Mouse (Mus musculus) ES-Bruce4 (cell line): ENCODE measurements around the gene Akr1c12. TPM values are rescaled to one million over a fixed set of nuclear protein-coding genes. Genes with fewer than 3 reads are reported as not detected.
"Not testable (repeated sequence)": the region's sequence is repeated elsewhere in the genome, so short reads cannot be mapped to it uniquely, and the experiment has no call there.

ENCODE experiments used
- H3K27ac ChIP-seq: 2 replicates; pipeline ENCODE4 v1.5.1; 2012; ENCODE audit warnings: low read length, inconsistent platforms; ENCODE audit not compliant: insufficient read depth
- H3K27me3 ChIP-seq: 2 replicates; pipeline ENCODE4 v1.6.1; 2012; ENCODE audit warnings: mild to moderate bottlenecking, low read length, inconsistent platforms; ENCODE audit not compliant: control insufficient read depth, poor library complexity, insufficient read depth, severe bottlenecking
- H3K36me3 ChIP-seq: 2 replicates; pipeline ENCODE4 v1.6.1; 2012; ENCODE audit warnings: inconsistent platforms, mild to moderate bottlenecking, low read length, moderate library complexity; ENCODE audit not compliant: control insufficient read depth, poor library complexity, insufficient read depth, severe bottlenecking
- H3K4me1 ChIP-seq: one replicate; pipeline ENCODE4 v1.8.1; 2011; ENCODE audit warnings: low read length; ENCODE audit not compliant: control insufficient read depth, insufficient read depth
- H3K4me3 ChIP-seq: 2 replicates; pipeline ENCODE4 v1.5.1; 2011; ENCODE audit warnings: low read depth, mild to moderate bottlenecking, low read length
- H3K9ac ChIP-seq: 2 replicates; pipeline ENCODE4 v1.6.1; 2012; ENCODE audit warnings: low read depth, mild to moderate bottlenecking, inconsistent platforms; ENCODE audit not compliant: poor library complexity, severe bottlenecking
- H3K9me3 ChIP-seq: replicated peaks from 2 replicates; pipeline ENCODE4 v1.6.1; 2012; ENCODE audit warnings: mild to moderate bottlenecking, low read length, inconsistent platforms; ENCODE audit not compliant: control insufficient read depth, poor library complexity, insufficient read depth, severe bottlenecking
- CTCF ChIP-seq: IDR thresholded peaks from one replicate; pipeline ENCODE4 v1.8.1; 2011; ENCODE audit warnings: low read depth, low read length
- EP300 ChIP-seq: IDR thresholded peaks from 2 replicates; pipeline ENCODE4 v1.6.1; 2011; ENCODE audit warnings: low read depth, low read length; ENCODE audit not compliant: insufficient read depth
- POLR2A ChIP-seq: IDR thresholded peaks from one replicate; pipeline ENCODE4 v1.8.1; 2011; ENCODE audit warnings: low read length; ENCODE audit not compliant: insufficient read depth
- polyA plus RNA-seq: library from polyadenylated mRNA; stranded (reverse); fragments of >200 nt; gene quantifications from 2 replicates; pipeline ENCODE4 v1.2.4, GENCODE M21; 2011; ENCODE audit warnings: low read depth; ENCODE audit not compliant: missing spikeins, insufficient read depth, insufficient read length

Gene Akr1c12
- polyA plus RNA-seq, 1 experiment, result not detected

DNA sequence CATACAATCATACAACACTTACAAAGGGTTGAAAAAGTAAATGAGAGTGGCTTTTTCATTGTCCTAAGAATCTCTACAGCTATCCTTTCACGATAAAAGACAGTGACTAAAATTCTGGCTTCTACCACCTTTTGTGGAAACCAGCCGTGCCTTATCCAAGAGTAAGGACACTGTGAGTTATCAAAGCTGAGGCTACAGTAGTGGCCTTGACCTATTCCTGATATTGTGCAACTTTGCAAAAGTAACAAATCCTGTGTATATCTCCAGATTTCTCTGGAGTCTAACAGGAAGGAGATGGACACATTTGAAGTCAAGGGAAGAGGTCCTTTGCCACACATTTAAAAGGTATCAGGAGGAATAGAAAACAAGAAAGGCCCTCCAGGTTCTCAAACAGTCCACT lies 1.7 kb downstream of the Akr1c12 start:
- no peaks in the 10 kb centered on the region for H3K9me3 ChIP-seq
- no peak overlapping the region for H3K4me3 ChIP-seq
- no peaks in the 10 kb centered on the region for H3K36me3 ChIP-seq
- no peak overlapping the region for H3K9ac ChIP-seq
- H3K27ac ChIP-seq, result no peak overlapping the region
- no peaks in the 10 kb centered on the region for H3K4me1 ChIP-seq
- no peaks in the 10 kb centered on the region for H3K27me3 ChIP-seq
- TF ChIP-seq POLR2A (no peak), CTCF (no peak), EP300 (no peak)

DNA sequence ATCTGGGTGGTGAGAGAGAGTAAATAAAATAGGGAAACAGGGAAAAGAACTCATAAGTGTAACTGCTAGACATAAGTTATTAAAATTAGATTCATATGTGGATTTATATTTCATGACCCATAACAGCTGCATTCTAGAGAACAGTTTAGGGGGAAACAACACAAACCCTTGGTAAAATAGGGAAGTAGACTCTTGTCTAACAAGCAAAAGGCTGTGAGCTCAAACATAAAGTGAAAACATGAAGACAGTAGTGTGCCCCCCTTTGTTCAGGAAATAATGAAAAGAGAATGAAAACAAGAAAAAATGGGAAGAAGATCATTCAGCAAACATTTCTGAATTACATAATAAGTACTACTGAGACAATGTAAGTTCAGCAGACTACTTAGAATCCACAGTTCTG lies 8.4 kb downstream of the Akr1c12 start:
- no peaks in the 10 kb centered on the region for H3K9me3 ChIP-seq
- no peaks in the 10 kb centered on the region for H3K27me3 ChIP-seq
- no peak for TF ChIP-seq CTCF
- TF ChIP-seq EP300, result no peak
- no peak for TF ChIP-seq POLR2A
- H3K4me3 ChIP-seq, result no peak overlapping the region
- no peaks in the 10 kb centered on the region for H3K4me1 ChIP-seq
- no peaks in the 10 kb centered on the region for H3K36me3 ChIP-seq
- no peak overlapping the region for H3K27ac ChIP-seq
- H3K9ac ChIP-seq, result no peak overlapping the region

DNA sequence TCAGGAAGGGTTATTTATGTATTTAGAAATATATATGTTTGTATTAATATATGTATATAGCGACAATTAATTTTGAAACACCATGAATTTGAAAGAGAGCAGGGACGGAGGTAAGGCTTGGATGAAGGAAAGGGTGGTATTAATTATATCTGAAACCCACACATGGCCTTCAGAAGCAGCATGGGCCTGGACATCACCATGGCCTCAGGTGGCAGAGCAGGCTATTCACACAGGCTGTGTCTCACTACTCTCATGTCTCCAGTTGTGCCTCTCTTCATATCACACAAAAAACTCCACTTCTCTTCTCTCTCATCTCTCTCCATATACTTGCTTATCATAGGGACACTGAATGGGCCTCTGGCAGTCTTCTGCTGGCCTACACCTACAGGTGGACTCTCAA lies 13.8 kb downstream of the Akr1c12 start:
- not testable (repeated sequence) for H3K9ac ChIP-seq, H3K27ac ChIP-seq, H3K36me3 ChIP-seq, H3K27me3 ChIP-seq, H3K9me3 ChIP-seq, H3K4me3 ChIP-seq, H3K4me1 ChIP-seq

DNA sequence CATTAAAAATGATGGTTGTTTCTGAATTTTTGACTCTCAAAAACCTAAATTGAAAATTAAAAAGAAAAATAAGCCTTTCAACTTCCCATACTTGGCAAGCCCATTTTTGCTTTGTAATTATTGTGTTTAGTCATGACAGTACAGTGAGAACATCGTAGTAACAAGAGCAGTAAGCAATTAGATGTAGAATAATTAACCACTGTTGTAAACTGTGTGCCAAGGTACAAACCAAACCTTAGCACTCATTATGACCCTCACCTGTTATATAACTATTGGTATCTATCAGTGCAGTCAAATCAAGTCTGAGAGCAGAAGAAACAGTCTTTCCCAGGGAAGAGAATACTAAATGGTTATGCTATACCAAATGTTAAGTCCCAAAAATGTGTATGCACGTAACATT lies 14.2 kb downstream of the Akr1c12 start:
- no peak overlapping the region for H3K27ac ChIP-seq
- TF ChIP-seq EP300 (no peak), POLR2A (no peak), CTCF (no peak)
- H3K9me3 ChIP-seq, result no peaks in the 10 kb centered on the region
- H3K4me1 ChIP-seq, result no peaks in the 10 kb centered on the region
- no peaks in the 10 kb centered on the region for H3K27me3 ChIP-seq
- H3K36me3 ChIP-seq, result no peaks in the 10 kb centered on the region
- no peak overlapping the region for H3K9ac ChIP-seq
- no peak overlapping the region for H3K4me3 ChIP-seq

DNA sequence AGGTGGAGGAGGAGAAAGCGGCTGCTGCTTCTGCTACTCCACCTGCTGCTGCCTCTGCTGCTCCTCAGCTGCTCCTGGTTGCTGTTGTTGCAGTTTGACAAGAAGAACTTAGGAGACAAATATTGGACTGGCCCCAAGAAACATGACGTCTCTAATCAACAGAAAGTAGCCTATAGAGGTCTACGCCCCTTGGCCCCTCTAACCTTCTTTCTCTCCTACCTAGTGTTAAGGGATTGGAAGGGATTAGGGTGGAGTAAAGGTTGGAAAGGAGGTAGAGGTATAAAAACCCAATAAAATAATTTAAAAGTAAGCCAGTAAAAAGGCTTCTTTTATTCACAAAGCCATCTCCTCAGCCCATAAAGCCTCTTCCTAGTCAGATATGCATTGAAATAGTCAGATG lies 14.6 kb downstream of the Akr1c12 start:
- Histone ChIP-seq H3K36me3 (no peaks in the 10 kb centered on the region), H3K27me3 (no peaks in the 10 kb centered on the region), H3K4me1 (no peaks in the 10 kb centered on the region), H3K27ac (no peak overlapping the region), H3K4me3 (no peak overlapping the region), H3K9me3 (no peaks in the 10 kb centered on the region), H3K9ac (no peak overlapping the region)
- TF ChIP-seq EP300 (no peak), POLR2A (no peak)

DNA sequence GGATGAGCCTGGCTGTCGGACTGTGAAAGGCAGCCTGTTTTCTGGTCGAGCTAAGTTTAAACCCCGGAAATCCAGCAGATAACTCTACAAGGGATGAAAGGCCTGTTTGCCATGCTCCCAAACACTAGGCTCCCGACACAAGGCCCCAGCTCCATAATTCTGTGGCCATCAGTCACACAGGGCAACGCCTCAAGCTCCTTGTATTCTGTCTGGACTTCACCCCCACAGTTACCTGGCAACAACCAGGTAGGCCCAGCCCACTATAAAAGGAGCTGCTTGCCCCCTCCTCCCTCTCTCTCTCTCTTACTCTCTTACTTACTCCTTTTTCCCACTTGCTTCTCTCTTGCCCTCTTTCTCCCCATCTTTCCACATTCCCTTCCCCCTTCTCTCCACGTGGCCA lies 21.9 kb downstream of the Akr1c12 start:
- Histone ChIP-seq H3K4me3 (no peak overlapping the region), H3K27me3 (no peaks in the 10 kb centered on the region; the same call in 1 of the 2 replicates), H3K9me3 (no peaks in the 10 kb centered on the region), H3K27ac (no peak overlapping the region), H3K9ac (no peak overlapping the region), H3K4me1 (no peaks in the 10 kb centered on the region), H3K36me3 (no peaks in the 10 kb centered on the region)
- TF ChIP-seq POLR2A, result no peak
- TF ChIP-seq CTCF, result no peak
- no peak for TF ChIP-seq EP300

DNA sequence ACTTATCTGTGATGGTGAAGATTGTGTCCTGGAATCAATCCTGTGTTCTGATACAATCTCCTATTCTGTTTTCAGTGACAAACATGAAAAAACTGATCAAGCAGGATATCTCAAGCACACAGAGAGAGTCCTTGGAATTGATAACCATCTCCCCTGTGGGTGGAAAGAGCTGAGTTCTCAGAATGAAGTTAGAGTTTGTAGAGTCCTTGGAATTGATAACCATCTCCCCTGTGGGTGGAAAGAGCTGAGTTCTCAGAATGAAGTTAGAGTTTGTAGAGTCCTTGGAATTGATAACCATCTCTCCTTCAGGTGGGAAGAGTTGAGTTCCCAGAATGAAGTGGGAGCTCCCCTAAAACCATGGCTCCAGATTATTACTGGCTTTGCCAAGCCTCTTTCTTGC lies 22.3 kb downstream of the Akr1c12 start:
- H3K27me3 ChIP-seq, H3K9me3 ChIP-seq, H3K9ac ChIP-seq, H3K27ac ChIP-seq, H3K4me1 ChIP-seq, H3K36me3 ChIP-seq, H3K4me3 ChIP-seq: not testable (repeated sequence)
